In genomic region chr10:128945675-128946074, GRCm38 (mm10) we compare ENCODE assay signal across 10 mouse cellular contexts. TPM values are rescaled to one million over a fixed set of nuclear protein-coding genes. Genes with fewer than 3 reads are reported as not detected.
DNase-seq lines count a peak whose midpoint lies in the region; ATAC-seq and TF ChIP-seq lines count a peak whose summit lies in the region.
"Had no signal": no experiment of that assay in that cellular context is flagged by ENCODE, and none has a peak within 500 bp of the region (broad histone marks: within the 10 kb centered on the region; RNA-seq: fewer than 3 reads in every experiment).

No protein-coding gene starts in this region.

- no peaks in the 10 kb centered on the region for H3K9me3 ChIP-seq in hindbrain, embryonic 15.5 days
- no peaks in the 10 kb centered on the region for H3K9me3 ChIP-seq in hindbrain, embryonic 10.5 days
- H3K9me3 ChIP-seq in G1E (replicated peaks) = no peaks in the 10 kb centered on the region
- H3K9me3 ChIP-seq in forebrain, embryonic 15.5 days = no peaks in the 10 kb centered on the region
- H3K9me3 ChIP-seq: embryonic facial prominence, embryonic 13.5 days; liver, embryonic 13.5 days had no signal

- DNase-seq in hindbrain, embryonic 10.5 days (ENCODE audit: low spot score) = no peak
- DNase-seq in G1E (ENCODE audit: low spot score) = no peak
- DNase-seq in c-Kit-positive CD71-positive TER-119-positive erythroid progenitor cells, embryonic 14.5 days (ENCODE audit: low spot score) = peak; percentile 14
- peak; percentile 75 for DNase-seq in kidney, adult 9 months
- DNase-seq in retina, embryonic 14.5 days (ENCODE audit: low spot score) = peak; percentile 41
- no peak for DNase-seq in right cerebral cortex, adult 2 months (ENCODE audit: low spot score in 2 of 2)
- DNase-seq: liver, embryonic 13.5 days had no signal

- 18% methylated on average over 3 of the region's 3 CpGs for WGBS in hindbrain, embryonic 15.5 days
- WGBS in hindbrain, embryonic 10.5 days = 20% methylated on average over 3 of the region's 3 CpGs
- WGBS in forebrain, embryonic 15.5 days = 18% methylated on average over 3 of the region's 3 CpGs

- TF ChIP-seq CTCF in G1E (IDR thresholded peaks at IDR 0.05; ENCODE audit: low read depth, low read length) = peak; percentile 75

- H3K4me2 ChIP-seq in hindbrain, embryonic 15.5 days = no peak overlapping the region
- H3K4me2 ChIP-seq in forebrain, embryonic 15.5 days (replicated peaks) = no peak overlapping the region
- H3K4me2 ChIP-seq: embryonic facial prominence, embryonic 13.5 days; liver, embryonic 13.5 days had no signal

- H3K27me3 ChIP-seq in hindbrain, embryonic 15.5 days = no peaks in the 10 kb centered on the region
- H3K27me3 ChIP-seq in hindbrain, embryonic 10.5 days (ENCODE audit: insufficient read depth, poor library complexity, severe bottlenecking) = no peaks in the 10 kb centered on the region; the same call in 1 of the 2 replicates
- H3K27me3 ChIP-seq in G1E (ENCODE audit: insufficient read depth, low read length) = peaks cover 10% of the 10 kb centered on the region
- H3K27me3 ChIP-seq in forebrain, embryonic 15.5 days = no peaks in the 10 kb centered on the region
- H3K27me3 ChIP-seq: embryonic facial prominence, embryonic 13.5 days had no signal

- no peaks in the 10 kb centered on the region for H3K36me3 ChIP-seq in hindbrain, embryonic 15.5 days
- H3K36me3 ChIP-seq in hindbrain, embryonic 10.5 days = no peaks in the 10 kb centered on the region
- no peaks in the 10 kb centered on the region for H3K36me3 ChIP-seq in G1E (replicated peaks)
- no peaks in the 10 kb centered on the region for H3K36me3 ChIP-seq in forebrain, embryonic 15.5 days
- H3K36me3 ChIP-seq: embryonic facial prominence, embryonic 13.5 days; liver, embryonic 13.5 days had no signal

- no peak overlapping the region for H3K27ac ChIP-seq in hindbrain, embryonic 15.5 days (replicated peaks)
- H3K27ac ChIP-seq in hindbrain, embryonic 10.5 days = no peak overlapping the region
- H3K27ac ChIP-seq in forebrain, embryonic 15.5 days (replicated peaks) = no peak overlapping the region
- H3K27ac ChIP-seq: embryonic facial prominence, embryonic 13.5 days; liver, embryonic 13.5 days had no signal

- no peaks in the 10 kb centered on the region for H3K4me1 ChIP-seq in hindbrain, embryonic 15.5 days (replicated peaks)
- H3K4me1 ChIP-seq in hindbrain, embryonic 10.5 days (replicated peaks) = no peaks in the 10 kb centered on the region
- H3K4me1 ChIP-seq in G1E (ENCODE audit: insufficient read depth, low read depth, low read length) = no peaks in the 10 kb centered on the region
- no peaks in the 10 kb centered on the region for H3K4me1 ChIP-seq in forebrain, embryonic 15.5 days
- H3K4me1 ChIP-seq: embryonic facial prominence, embryonic 13.5 days; liver, embryonic 13.5 days had no signal

- H3K9ac ChIP-seq in hindbrain, embryonic 15.5 days = no peak overlapping the region
- no peak overlapping the region for H3K9ac ChIP-seq in forebrain, embryonic 15.5 days (replicated peaks)
- H3K9ac ChIP-seq: embryonic facial prominence, embryonic 13.5 days; liver, embryonic 13.5 days had no signal

- peak; percentile 6; the same call in 1 of the 2 replicates for ATAC-seq in hindbrain, embryonic 15.5 days (ENCODE audit: low FRiP score, low read depth)
- ATAC-seq in G1E (ENCODE audit: extremely low read depth, insufficient number of reproducible peaks, low FRiP score, poor library complexity, severe bottlenecking) = no peak
- no peak for ATAC-seq in forebrain, embryonic 15.5 days (replicated peaks)

- H3K4me3 ChIP-seq in hindbrain, embryonic 15.5 days = no peak overlapping the region
- H3K4me3 ChIP-seq in hindbrain, embryonic 10.5 days = no peak overlapping the region
- no peak overlapping the region for H3K4me3 ChIP-seq in G1E (ENCODE audit: low read depth, low read length)
- H3K4me3 ChIP-seq in forebrain, embryonic 15.5 days = no peak overlapping the region
- H3K4me3 ChIP-seq: embryonic facial prominence, embryonic 13.5 days; liver, embryonic 13.5 days had no signal

RNA-seq across cellular contexts. Expression of gene Itga7, which starts 12.1 kb away (rescaled TPM):
- 8.9 TPM in 2 replicates for polyA plus RNA-seq in hindbrain, embryonic 15.5 days (2015; fragmentation: Nextera tagmentation; extraction: Ambion mirVana)
- 3.7 and 4.0 TPM in 2 replicates for polyA plus RNA-seq in hindbrain, embryonic 10.5 days (2016; fragmentation: Nextera tagmentation; extraction: Ambion mirVana)
- total RNA-seq in G1E (2014; fragmentation: Nextera tagmentation) (not detected in 2 replicates), G1E (2017) (0.33 and 0.46 TPM in 2 replicates)
- 0.02 and 0.10 TPM in 2 replicates for polyA plus RNA-seq in G1E (2012)
- polyA plus RNA-seq in forebrain, embryonic 15.5 days (2015; fragmentation: Nextera tagmentation; extraction: Ambion mirVana) = 2.1 TPM in 2 replicates

RNA-seq across cellular contexts. Expression of gene Mettl7b, which starts 15.1 kb away (rescaled TPM):
- polyA plus RNA-seq in hindbrain, embryonic 15.5 days (2015; fragmentation: Nextera tagmentation; extraction: Ambion mirVana) = not detected in 2 replicates
- polyA plus RNA-seq in hindbrain, embryonic 10.5 days (2016; fragmentation: Nextera tagmentation; extraction: Ambion mirVana) = not detected in 2 replicates
- not detected in 2 replicates for total RNA-seq in G1E (2014; fragmentation: Nextera tagmentation)
- total RNA-seq in G1E (2017) = not detected in 2 replicates
- polyA plus RNA-seq in G1E (2012) = not detected in 2 replicates
- not detected in 2 replicates for polyA plus RNA-seq in forebrain, embryonic 15.5 days (2015; fragmentation: Nextera tagmentation; extraction: Ambion mirVana)
- polyA plus RNA-seq: embryonic facial prominence, embryonic 13.5 days; liver, embryonic 13.5 days had no signal

RNA-seq across cellular contexts. Expression of gene Bloc1s1, which starts 21.8 kb away (rescaled TPM):
- polyA plus RNA-seq in hindbrain, embryonic 15.5 days (2015; fragmentation: Nextera tagmentation; extraction: Ambion mirVana) = 266 and 268 TPM in 2 replicates
- polyA plus RNA-seq in hindbrain, embryonic 10.5 days (2016; fragmentation: Nextera tagmentation; extraction: Ambion mirVana) = 229 and 285 TPM in 2 replicates
- total RNA-seq in G1E (2014; fragmentation: Nextera tagmentation) = 46.7 and 50.3 TPM in 2 replicates
- 116 and 119 TPM in 2 replicates for total RNA-seq in G1E (2017)
- 121 and 157 TPM in 2 replicates for polyA plus RNA-seq in G1E (2012)
- 230 and 251 TPM in 2 replicates for polyA plus RNA-seq in forebrain, embryonic 15.5 days (2015; fragmentation: Nextera tagmentation; extraction: Ambion mirVana)

RNA-seq across cellular contexts. Expression of gene Rdh5, which starts 23.0 kb away (rescaled TPM):
- polyA plus RNA-seq in hindbrain, embryonic 15.5 days (2015; fragmentation: Nextera tagmentation; extraction: Ambion mirVana) = 20.9 and 22.1 TPM in 2 replicates
- 15.8 and 18.7 TPM in 2 replicates for polyA plus RNA-seq in hindbrain, embryonic 10.5 days (2016; fragmentation: Nextera tagmentation; extraction: Ambion mirVana)
- total RNA-seq in G1E (2014; fragmentation: Nextera tagmentation) (7.1 and 27.4 TPM in 2 replicates), G1E (2017) (2.6 and 4.4 TPM in 2 replicates)
- 0.94 and 1.2 TPM in 2 replicates for polyA plus RNA-seq in G1E (2012)
- 11.7 and 12.6 TPM in 2 replicates for polyA plus RNA-seq in forebrain, embryonic 15.5 days (2015; fragmentation: Nextera tagmentation; extraction: Ambion mirVana)

RNA-seq across cellular contexts. Expression of gene Olfr9, which starts 43.6 kb away (rescaled TPM):
- not detected in 2 replicates for polyA plus RNA-seq in hindbrain, embryonic 15.5 days (2015; fragmentation: Nextera tagmentation; extraction: Ambion mirVana)
- 0.06 TPM in 1 of 2 replicates, not detected in the other for polyA plus RNA-seq in hindbrain, embryonic 10.5 days (2016; fragmentation: Nextera tagmentation; extraction: Ambion mirVana)
- total RNA-seq in G1E (2014; fragmentation: Nextera tagmentation) = not detected in 2 replicates
- 0.11 TPM in 1 of 2 replicates, not detected in the other for total RNA-seq in G1E (2017)
- not detected in 2 replicates for polyA plus RNA-seq in G1E (2012)
- not detected in 2 replicates for polyA plus RNA-seq in forebrain, embryonic 15.5 days (2015; fragmentation: Nextera tagmentation; extraction: Ambion mirVana)
- polyA plus RNA-seq: embryonic facial prominence, embryonic 13.5 days; liver, embryonic 13.5 days had no signal

Comparison
In these comparisons a context has a peak if more than half of its experiments do, and no peak if none do; other contexts are left out.
1. DNase-seq: peak in c-Kit-positive CD71-positive TER-119-positive erythroid progenitor cells, embryonic 14.5 days (single experiment), kidney, adult 9 months (single experiment) and retina, embryonic 14.5 days (single experiment); none in hindbrain, embryonic 10.5 days (single experiment), G1E (single experiment) and right cerebral cortex, adult 2 months (0 of 2).